ENCODE assay signal across 10 mouse cellular contexts in genomic region chr14:62878076-62878475, GRCm38 (mm10). TPM values are rescaled to one million over a fixed set of nuclear protein-coding genes. Genes with fewer than 3 reads are reported as not detected.
DNase-seq lines count a peak whose midpoint lies in the region; ATAC-seq and TF ChIP-seq lines count a peak whose summit lies in the region.
"Had no signal": no experiment of that assay in that cellular context is flagged by ENCODE, and none has a peak within 500 bp of the region (broad histone marks: within the 10 kb centered on the region; RNA-seq: fewer than 3 reads in every experiment).

No protein-coding gene starts in this region.

- no peaks in the 10 kb centered on the region for H3K27me3 ChIP-seq in midbrain, embryonic 13.5 days
- H3K27me3 ChIP-seq in midbrain, embryonic 15.5 days (replicated peaks) = no peaks in the 10 kb centered on the region
- no peaks in the 10 kb centered on the region for H3K27me3 ChIP-seq in hindbrain, embryonic 16.5 days (replicated peaks; ENCODE audit: control insufficient read depth, insufficient read depth, low read length)
- H3K27me3 ChIP-seq: limb, embryonic 13.5 days had no signal

- H3K9ac ChIP-seq in midbrain, embryonic 13.5 days (replicated peaks) = 0 out of 2 replicates have a peak overlapping the region, but pooled peaks have one; percentile 0
- H3K9ac ChIP-seq in midbrain, embryonic 15.5 days = no peak overlapping the region
- no peak overlapping the region for H3K9ac ChIP-seq in hindbrain, embryonic 16.5 days (ENCODE audit: low read depth, low read length)
- H3K9ac ChIP-seq: limb, embryonic 13.5 days had no signal

- ATAC-seq in midbrain, embryonic 13.5 days = no peak
- ATAC-seq in midbrain, embryonic 15.5 days (replicated peaks) = no peak
- no peak for ATAC-seq in hindbrain, embryonic 16.5 days
- ATAC-seq: hindbrain, postnatal 0 days had no signal

- peaks cover 58% of the 10 kb centered on the region for H3K4me1 ChIP-seq in midbrain, embryonic 13.5 days (replicated peaks)
- peaks cover 35% of the 10 kb centered on the region for H3K4me1 ChIP-seq in midbrain, embryonic 15.5 days
- peaks cover 25% of the 10 kb centered on the region for H3K4me1 ChIP-seq in olfactory bulb, adult 2 months (ENCODE audit: control insufficient read depth, insufficient read depth, low read length)
- peaks cover 27% of the 10 kb centered on the region for H3K4me1 ChIP-seq in hindbrain, embryonic 16.5 days (ENCODE audit: control insufficient read depth, insufficient read depth, low read depth, low read length)

- TF ChIP-seq POLR2A in olfactory bulb, adult 2 months (IDR thresholded peaks at IDR 0.05; ENCODE audit: insufficient read depth, low read depth, low read length) = no peak

- H3K4me2 ChIP-seq in midbrain, embryonic 13.5 days (replicated peaks) = no peak overlapping the region
- no peak overlapping the region for H3K4me2 ChIP-seq in midbrain, embryonic 15.5 days
- H3K4me2 ChIP-seq in hindbrain, embryonic 16.5 days (ENCODE audit: low read length) = no peak overlapping the region
- H3K4me2 ChIP-seq: limb, embryonic 13.5 days had no signal

- H3K36me3 ChIP-seq in midbrain, embryonic 13.5 days = no peaks in the 10 kb centered on the region
- no peaks in the 10 kb centered on the region for H3K36me3 ChIP-seq in midbrain, embryonic 15.5 days (replicated peaks)
- H3K36me3 ChIP-seq in hindbrain, embryonic 16.5 days (ENCODE audit: control insufficient read depth, insufficient read depth, low read length) = no peaks in the 10 kb centered on the region
- H3K36me3 ChIP-seq: limb, embryonic 13.5 days had no signal

- no peak overlapping the region for H3K4me3 ChIP-seq in midbrain, embryonic 13.5 days (replicated peaks)
- H3K4me3 ChIP-seq in midbrain, embryonic 15.5 days = no peak overlapping the region
- no peak overlapping the region for H3K4me3 ChIP-seq in olfactory bulb, adult 2 months (ENCODE audit: insufficient read depth, low read depth, low read length)
- H3K4me3 ChIP-seq in hindbrain, embryonic 16.5 days (ENCODE audit: low read length) = no peak overlapping the region
- H3K4me3 ChIP-seq: limb, embryonic 13.5 days had no signal

- TF ChIP-seq CTCF in olfactory bulb, adult 2 months (IDR thresholded peaks at IDR 0.05; ENCODE audit: insufficient read depth, low read depth, low read length) = no peak

- no peaks in the 10 kb centered on the region for H3K9me3 ChIP-seq in midbrain, embryonic 13.5 days
- H3K9me3 ChIP-seq in midbrain, embryonic 15.5 days = no peaks in the 10 kb centered on the region
- no peaks in the 10 kb centered on the region for H3K9me3 ChIP-seq in hindbrain, embryonic 16.5 days (ENCODE audit: control insufficient read depth, low read length)
- H3K9me3 ChIP-seq: limb, embryonic 13.5 days had no signal

- DNase-seq in adrenal gland, adult 8-10 months = peak; percentile 29
- DNase-seq in adrenal gland, adult 18-20 months (ENCODE audit: low spot score in 2 of 2) = no peak
- DNase-seq in heart, postnatal 4 days = peak; percentile 58
- no peak for DNase-seq in testis, postnatal 10 days (ENCODE audit: low spot score)

- no peak overlapping the region for H3K27ac ChIP-seq in midbrain, embryonic 13.5 days
- no peak overlapping the region for H3K27ac ChIP-seq in midbrain, embryonic 15.5 days
- 0 out of 2 replicates have a peak overlapping the region, but pooled peaks have one; percentile 8 for H3K27ac ChIP-seq in olfactory bulb, adult 2 months (ENCODE audit: insufficient read depth, low read depth, low read length)
- no peak overlapping the region for H3K27ac ChIP-seq in hindbrain, embryonic 16.5 days (ENCODE audit: low read depth, low read length)
- H3K27ac ChIP-seq: hindbrain, postnatal 0 days; limb, embryonic 13.5 days had no signal

- 73% methylated on average over 6 of the region's 6 CpGs for WGBS in midbrain, embryonic 13.5 days
- WGBS in midbrain, embryonic 15.5 days = 72% methylated on average over 6 of the region's 6 CpGs
- 65% methylated on average over 6 of the region's 6 CpGs for WGBS in olfactory bulb, adult 2 months
- 74% methylated on average over 6 of the region's 6 CpGs for WGBS in hindbrain, embryonic 16.5 days

RNA-seq across cellular contexts. Expression of gene Wdfy2, which starts 40.6 kb away (rescaled TPM):
- total RNA-seq in adrenal gland, adult 8-10 months (2022) = 10 to 100 TPM; 39.7 to 40.5 (median 40.0) TPM
- total RNA-seq in adrenal gland, adult 18-20 months (2021) = 10 to 100 TPM; 20.0 to 33.7 TPM
- 8.4 and 9.1 TPM in 2 replicates for polyA plus RNA-seq in midbrain, embryonic 13.5 days (2015; fragmentation: Nextera tagmentation; extraction: Ambion mirVana)
- polyA plus RNA-seq in midbrain, embryonic 15.5 days (2015; fragmentation: Nextera tagmentation; extraction: Ambion mirVana) = 7.6 and 8.1 TPM in 2 replicates
- total RNA-seq in heart, postnatal 4 days (2021) = 1 to 10 TPM; 8.0 to 8.3 TPM
- polyA plus RNA-seq in olfactory bulb, adult 2 months (2012; ENCODE audit: insufficient read depth, insufficient read length, low replicate concordance, missing spikeins) = not detected in 2 replicates
- polyA plus RNA-seq in hindbrain, embryonic 16.5 days (2015; fragmentation: Nextera tagmentation; extraction: Ambion mirVana) = 6.2 and 8.2 TPM in 2 replicates

Comparison
In these comparisons a context has a peak if more than half of its experiments do, and no peak if none do; other contexts are left out.
1. DNase-seq: peak in adrenal gland, adult 8-10 months (single experiment) and heart, postnatal 4 days (single experiment); none in adrenal gland, adult 18-20 months (0 of 2) and testis, postnatal 10 days (single experiment).